Mouse (Mus musculus): ENCODE data around the gene St6galnac3.

GRCm38 (mm10) chr3:153176749-153177148, 548.2 kb downstream of the St6galnac3 start:
- TF ChIP-seq MYOD1 (IDR thresholded peaks at IDR 0.05; ENCODE audit: control insufficient read depth, insufficient read length, low read depth) (no peak), CTCF (IDR thresholded peaks at IDR 0.05; ENCODE audit: control insufficient read depth, insufficient read depth, insufficient read length) (no peak), MYOG (IDR thresholded peaks at IDR 0.05; ENCODE audit: control insufficient read depth, extremely low read depth, insufficient read length) (no peak), MAX (IDR thresholded peaks at IDR 0.05) (no peak), USF1 (IDR thresholded peaks at IDR 0.05; ENCODE audit: low read depth) (no peak), CEBPB (IDR thresholded peaks at IDR 0.05; ENCODE audit: low read depth) (no peak)
